Mouse (Mus musculus) hindbrain, embryonic 11.5 days (tissue): ENCODE measurements at regions not wholly inside any gene's neighbourhood (a gene's known extent, or its start where the extent isn't known, plus 50 kb on each side); places are given as distances from the start of the nearest gene placed in this dataset.
"Not testable (repeated sequence)": the region's sequence is repeated elsewhere in the genome, so short reads cannot be mapped to it uniquely, and the experiment has no call there.

ENCODE experiments used
- ATAC-seq: fragments of 200-750 bp; cut with Nextera tagmentation; 2 replicates; pipeline ENCODE4 v1.8.0; 2017; ENCODE audit warnings: mild to moderate bottlenecking, moderate TSS enrichment, moderate library complexity; ENCODE audit not compliant: low FRiP score
- DNase-seq: peaks from one replicate; pipeline ENCODE4 v3.0.0-alpha.2; 2015; ENCODE audit warnings: low spot score
- H3K27ac ChIP-seq: fragments of 300-500 bp; sonication (generic); 2 replicates; pipeline ENCODE4 v1.5.1; 2014; ENCODE audit warnings: mild to moderate bottlenecking, low read depth, low read length
- H3K27me3 ChIP-seq: fragments of 300-500 bp; sonication (generic); 2 replicates; pipeline ENCODE4 v1.6.1; 2014; ENCODE audit warnings: mild to moderate bottlenecking, low read length, moderate library complexity, mixed read lengths; ENCODE audit not compliant: control insufficient read depth, insufficient read depth
- H3K36me3 ChIP-seq: fragments of 300-500 bp; sonication (generic); 2 replicates; pipeline ENCODE4 v1.6.1; 2014; ENCODE audit warnings: mild to moderate bottlenecking, low read length, moderate library complexity, mixed read lengths; ENCODE audit not compliant: control insufficient read depth, insufficient read depth
- H3K4me1 ChIP-seq: fragments of 300-500 bp; sonication (generic); replicated peaks from 2 replicates; pipeline ENCODE4 v1.6.1; 2014; ENCODE audit warnings: low read length, mixed read lengths; ENCODE audit not compliant: control insufficient read depth, insufficient read depth
- H3K4me2 ChIP-seq: fragments of 300-500 bp; sonication (generic); replicated peaks from 2 replicates; pipeline ENCODE4 v1.6.1; 2014; ENCODE audit warnings: mild to moderate bottlenecking, low read depth, low read length
- H3K4me3 ChIP-seq: fragments of 300-500 bp; sonication (generic); 2 replicates; pipeline ENCODE4 v1.5.1; 2014; ENCODE audit warnings: low read depth, low read length
- H3K9ac ChIP-seq: fragments of 300-500 bp; sonication (generic); 2 replicates; pipeline ENCODE4 v1.6.1; 2014; ENCODE audit warnings: low read depth, low read length
- H3K9me3 ChIP-seq: fragments of 300-500 bp; sonication (generic); 2 replicates; pipeline ENCODE4 v1.6.1; 2016; ENCODE audit warnings: low read length; ENCODE audit not compliant: control insufficient read depth
- WGBS: fragments of 180-500 bp; shearing (Covaris S2); extraction: QIAGEN DNeasy Blood & Tissue Kit; methylation state at CpG from one replicate; pipeline ENCODE4 v1.1.7; 2014; 5-methylcytosine and 5-hydroxymethylcytosine counted together

- no peak overlapping the region for H3K4me2 ChIP-seq
- no peaks in the 10 kb centered on the region for H3K9me3 ChIP-seq
- no peaks in the 10 kb centered on the region for H3K36me3 ChIP-seq
- H3K27me3 ChIP-seq = no peaks in the 10 kb centered on the region
- H3K4me3 ChIP-seq = no peak overlapping the region
- no peak for DNase-seq
- H3K27ac ChIP-seq = no peak overlapping the region
- H3K4me1 ChIP-seq = no peaks in the 10 kb centered on the region
- no peak overlapping the region for H3K9ac ChIP-seq
- no peak for ATAC-seq
Observed at GRCm38 (mm10) chrX:157107747-157108146, 307.4 kb downstream of the Phex start.

GRCm38 (mm10) chrX:157080025-157080424 lies 335.1 kb downstream of the Phex start:
- H3K4me2 ChIP-seq = no peak overlapping the region
- H3K27ac ChIP-seq = no peak overlapping the region
- DNase-seq = no peak
- H3K36me3 ChIP-seq = no peaks in the 10 kb centered on the region
- H3K4me1 ChIP-seq = no peaks in the 10 kb centered on the region
- no peak overlapping the region for H3K4me3 ChIP-seq
- H3K27me3 ChIP-seq = no peaks in the 10 kb centered on the region
- H3K9ac ChIP-seq = no peak overlapping the region
- ATAC-seq = no peak
- no peaks in the 10 kb centered on the region for H3K9me3 ChIP-seq

GRCm38 (mm10) chrX:157079606-157080005 lies 335.5 kb downstream of the Phex start:
- no peak overlapping the region for H3K4me3 ChIP-seq

GRCm38 (mm10) chrX:157078061-157078460 lies 337.1 kb downstream of the Phex start:
- not testable (repeated sequence) for H3K4me1 ChIP-seq, H3K9me3 ChIP-seq, H3K4me3 ChIP-seq, H3K9ac ChIP-seq, ATAC-seq, H3K4me2 ChIP-seq, H3K27ac ChIP-seq, DNase-seq, H3K27me3 ChIP-seq, H3K36me3 ChIP-seq
- 77% methylated on average over 4 of the region's 5 CpGs for WGBS

More at GRCm38 (mm10) chrX:157079606-157080005, 335.5 kb downstream of the Phex start:
- Histone ChIP-seq H3K27me3 (no peaks in the 10 kb centered on the region), H3K4me1 (no peaks in the 10 kb centered on the region), H3K4me2 (no peak overlapping the region), H3K27ac (no peak overlapping the region), H3K9me3 (no peaks in the 10 kb centered on the region), H3K9ac (no peak overlapping the region), H3K36me3 (no peaks in the 10 kb centered on the region)
- 61% methylated on average over 2 of the region's 2 CpGs for WGBS
- ATAC-seq (no peak), DNase-seq (no peak)

- Histone ChIP-seq H3K4me1 (no peaks in the 10 kb centered on the region), H3K9ac (no peak overlapping the region), H3K27me3 (no peaks in the 10 kb centered on the region), H3K4me2 (no peak overlapping the region), H3K4me3 (no peak overlapping the region), H3K27ac (no peak overlapping the region), H3K9me3 (no peaks in the 10 kb centered on the region), H3K36me3 (no peaks in the 10 kb centered on the region)
- DNase-seq = no peak
- no peak for ATAC-seq
Observed at GRCm38 (mm10) chrX:157076193-157076592, 338.9 kb downstream of the Phex start.

- no peaks in the 10 kb centered on the region for H3K27me3 ChIP-seq
- H3K4me3 ChIP-seq = no peak overlapping the region
- H3K4me1 ChIP-seq = no peaks in the 10 kb centered on the region
- DNase-seq (peak; percentile 7), ATAC-seq (peak; percentile 82)
- no peak overlapping the region for H3K4me2 ChIP-seq
- H3K9ac ChIP-seq = no peak overlapping the region
- no peak overlapping the region for H3K27ac ChIP-seq
- H3K9me3 ChIP-seq = no peaks in the 10 kb centered on the region
- 35% methylated on average over 2 of the region's 2 CpGs for WGBS
- no peaks in the 10 kb centered on the region for H3K36me3 ChIP-seq
Observed at GRCm38 (mm10) chrX:157051629-157052315, 363.3 kb downstream of the Phex start.

GRCm38 (mm10) chrX:157028913-157029312 lies 386.2 kb downstream of the Phex start:
- H3K4me2 ChIP-seq = no peak overlapping the region
- no peak for ATAC-seq
- H3K9me3 ChIP-seq = no peaks in the 10 kb centered on the region
- no peak overlapping the region for H3K4me3 ChIP-seq
- H3K9ac ChIP-seq = no peak overlapping the region
- H3K27ac ChIP-seq = no peak overlapping the region
- DNase-seq = no peak
- H3K36me3 ChIP-seq = no peaks in the 10 kb centered on the region
- H3K27me3 ChIP-seq = no peaks in the 10 kb centered on the region
- H3K4me1 ChIP-seq = no peaks in the 10 kb centered on the region

- Histone ChIP-seq H3K4me2 (no peak overlapping the region), H3K4me3 (no peak overlapping the region), H3K27me3 (no peaks in the 10 kb centered on the region), H3K36me3 (no peaks in the 10 kb centered on the region), H3K27ac (no peak overlapping the region), H3K9ac (no peak overlapping the region), H3K4me1 (no peaks in the 10 kb centered on the region), H3K9me3 (no peaks in the 10 kb centered on the region)
- DNase-seq = no peak
- ATAC-seq = no peak
Observed at GRCm38 (mm10) chrX:157024343-157024742, 390.8 kb downstream of the Phex start.

GRCm38 (mm10) chrX:157021851-157022250 lies 393.3 kb downstream of the Phex start:
- no peaks in the 10 kb centered on the region for H3K9me3 ChIP-seq
- H3K4me3 ChIP-seq = no peak overlapping the region
- H3K9ac ChIP-seq = no peak overlapping the region
- no peak overlapping the region for H3K27ac ChIP-seq
- no peaks in the 10 kb centered on the region for H3K36me3 ChIP-seq
- no peaks in the 10 kb centered on the region for H3K27me3 ChIP-seq
- DNase-seq = no peak
- no peak for ATAC-seq
- WGBS = 89% methylated on average over 1 of the region's 1 CpGs
- H3K4me1 ChIP-seq = no peaks in the 10 kb centered on the region
- no peak overlapping the region for H3K4me2 ChIP-seq
